Mouse (Mus musculus) gastrocnemius, postnatal 25 days (tissue): ENCODE measurements around the gene Igf1r. TPM values are rescaled to one million over a fixed set of nuclear protein-coding genes. Genes with fewer than 3 reads are reported as not detected.

ENCODE experiments used
- DNase-seq: peaks from one replicate; pipeline ENCODE4 v3.0.0; 2022
- total RNA-seq, 2 experiments: library from RNA; stranded (reverse); gene quantifications; 1 replicate in 1 of 2; 2 replicates in 1 of 2; pipeline ENCODE4 v1.2.3; 2021

Gene Igf1r
- total RNA-seq, 2 experiments from 2014 or later, result 9.5 to 9.6 TPM

GRCm38 (mm10) chr7:68179672-68180071 is 227.0 kb downstream of the Igf1r start:
- no peak for DNase-seq

GRCm38 (mm10) chr7:68181104-68181503 is 228.5 kb downstream of the Igf1r start:
- DNase-seq, result no peak

GRCm38 (mm10) chr7:68182025-68182424 is 229.4 kb downstream of the Igf1r start:
- no peak for DNase-seq

- DNase-seq, result no peak
These were observed 230.1 kb downstream of the Igf1r start for GRCm38 (mm10) chr7:68182773-68183172.

GRCm38 (mm10) chr7:68183421-68183820 is 230.8 kb downstream of the Igf1r start:
- DNase-seq, result no peak

GRCm38 (mm10) chr7:68189211-68189610 is 236.6 kb downstream of the Igf1r start:
- DNase-seq, result no peak

- no peak for DNase-seq
These were observed 237.2 kb downstream of the Igf1r start for GRCm38 (mm10) chr7:68189691-68190456.

GRCm38 (mm10) chr7:68193958-68194695 is 241.5 kb downstream of the Igf1r start:
- no peak for DNase-seq

- no peak for DNase-seq
These were observed 247.0 kb downstream of the Igf1r start for GRCm38 (mm10) chr7:68199609-68200008.

- no peak for DNase-seq
These were observed 253.3 kb downstream of the Igf1r start for GRCm38 (mm10) chr7:68205776-68206427.

- no peak for DNase-seq
These were observed 256.4 kb downstream of the Igf1r start for GRCm38 (mm10) chr7:68209039-68209438.

GRCm38 (mm10) chr7:68210417-68210816 is 257.8 kb downstream of the Igf1r start:
- DNase-seq, result no peak

- no peak for DNase-seq
These were observed 259.3 kb downstream of the Igf1r start for GRCm38 (mm10) chr7:68211883-68212282.

GRCm38 (mm10) chr7:68213842-68214241 is 261.2 kb downstream of the Igf1r start:
- no peak for DNase-seq

GRCm38 (mm10) chr7:68215522-68216070 is 263.0 kb downstream of the Igf1r start:
- peak; percentile 89 for DNase-seq

GRCm38 (mm10) chr7:68218879-68219278 is 266.3 kb downstream of the Igf1r start:
- DNase-seq, result no peak

GRCm38 (mm10) chr7:68221677-68222230 is 269.1 kb downstream of the Igf1r start:
- no peak for DNase-seq

GRCm38 (mm10) chr7:68223356-68223808 is 270.8 kb downstream of the Igf1r start:
- DNase-seq, result peak; percentile 88

- DNase-seq, result no peak
These were observed 271.4 kb downstream of the Igf1r start for GRCm38 (mm10) chr7:68224006-68224405.

GRCm38 (mm10) chr7:68225427-68226054 is 272.9 kb downstream of the Igf1r start:
- DNase-seq, result no peak

GRCm38 (mm10) chr7:68227021-68227420 is 274.4 kb downstream of the Igf1r start:
- DNase-seq, result no peak

GRCm38 (mm10) chr7:68227621-68228020 is 275.0 kb downstream of the Igf1r start:
- DNase-seq, result no peak
